Mouse (Mus musculus): ENCODE data around the gene Fxn. TPM values are rescaled to one million over a fixed set of nuclear protein-coding genes. Genes with fewer than 3 reads are reported as not detected.

The Fxn gene
- polyA plus RNA-seq (2015; fragmentation: Nextera tagmentation; extraction: Ambion mirVana), result 42.6 and 45.9 TPM in 2 replicates

DNA sequence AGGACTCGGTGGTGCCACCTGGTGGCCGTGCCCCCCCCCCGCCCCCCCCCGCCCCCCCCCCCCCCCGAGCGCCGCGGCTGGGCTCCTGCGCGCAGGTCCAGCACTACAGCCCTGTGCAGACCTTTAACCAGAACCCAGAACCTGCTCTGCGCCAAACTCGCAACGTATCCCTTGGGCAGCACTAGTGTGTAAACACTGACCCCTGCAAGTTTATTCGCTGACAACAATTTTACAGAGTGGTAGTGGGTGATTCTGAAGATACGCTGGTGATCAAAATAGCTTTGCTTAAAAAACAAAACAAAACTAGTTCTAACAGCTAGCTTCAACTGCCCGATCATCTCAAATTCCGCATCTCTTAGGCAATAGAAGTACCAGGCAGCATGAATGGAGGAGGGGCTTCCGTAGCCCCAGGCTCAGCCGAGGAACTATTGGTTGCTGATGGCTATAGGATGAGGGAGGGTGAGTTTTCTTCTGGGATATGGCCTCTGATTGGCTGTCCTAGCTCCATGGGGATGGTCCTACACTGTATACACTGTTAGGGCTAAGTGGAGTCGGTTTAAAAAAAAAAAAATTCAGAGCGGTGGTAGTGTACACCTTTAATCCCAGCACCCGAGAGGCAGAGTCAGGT, at the start of gene Fxn:
Gene Fxn (minus strand): TSS at position 5 of the 628 bp plus-strand sequence.
- Histone ChIP-seq H3K4me3 (replicated peaks) (peak within 1 kb of the TSS; percentile 74), H3K4me1 (replicated peaks) (peaks cover 50% of the 10 kb centered on the region), H3K27ac (replicated peaks) (peak within 1 kb of the TSS; percentile 95), H3K36me3 (replicated peaks) (peaks cover 16% of the 10 kb centered on the region), H3K9ac (peak within 1 kb of the TSS; percentile 73), H3K4me2 (peak within 1 kb of the TSS; percentile 89), H3K9me3 (replicated peaks) (no peaks in the 10 kb centered on the region), H3K27me3 (no peaks in the 10 kb centered on the region)
- peak; percentile 90 for ATAC-seq (ENCODE audit: insufficient read depth)
- WGBS (ENCODE audit: insufficient replicate concordance), result under 1% methylated on average over 15 of the region's 22 CpGs

DNA sequence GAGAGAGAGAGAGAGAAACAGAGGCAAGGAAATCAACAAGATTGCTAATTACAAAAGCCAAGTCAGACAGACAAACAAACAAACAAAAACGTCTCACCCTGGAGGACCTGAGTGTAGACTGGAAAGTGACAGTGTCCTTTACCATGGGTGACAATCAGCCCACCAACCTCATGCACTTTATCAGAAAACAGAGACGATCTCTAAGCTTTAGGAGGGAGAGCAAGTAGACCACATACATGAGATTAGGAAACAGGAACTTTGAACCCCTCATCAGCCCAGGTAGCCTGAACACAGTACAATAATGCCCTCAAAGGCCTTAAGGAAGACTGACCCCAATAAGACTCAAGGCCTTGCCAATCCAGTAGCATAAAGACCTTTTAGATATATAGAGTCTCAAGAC, 47.5 kb upstream of the Fxn start:
- H3K36me3 ChIP-seq (replicated peaks), result no peaks in the 10 kb centered on the region
- H3K4me2 ChIP-seq, result no peak overlapping the region
- no peaks in the 10 kb centered on the region for H3K9me3 ChIP-seq (replicated peaks)
- H3K4me3 ChIP-seq (replicated peaks), result no peak overlapping the region
- 14% methylated on average over 2 of the region's 2 CpGs for WGBS (ENCODE audit: insufficient replicate concordance)
- H3K27ac ChIP-seq (replicated peaks), result no peak overlapping the region
- no peaks in the 10 kb centered on the region for H3K4me1 ChIP-seq (replicated peaks)
- no peaks in the 10 kb centered on the region for H3K27me3 ChIP-seq
- H3K9ac ChIP-seq, result no peak overlapping the region
- ATAC-seq (ENCODE audit: insufficient read depth), result no peak

DNA sequence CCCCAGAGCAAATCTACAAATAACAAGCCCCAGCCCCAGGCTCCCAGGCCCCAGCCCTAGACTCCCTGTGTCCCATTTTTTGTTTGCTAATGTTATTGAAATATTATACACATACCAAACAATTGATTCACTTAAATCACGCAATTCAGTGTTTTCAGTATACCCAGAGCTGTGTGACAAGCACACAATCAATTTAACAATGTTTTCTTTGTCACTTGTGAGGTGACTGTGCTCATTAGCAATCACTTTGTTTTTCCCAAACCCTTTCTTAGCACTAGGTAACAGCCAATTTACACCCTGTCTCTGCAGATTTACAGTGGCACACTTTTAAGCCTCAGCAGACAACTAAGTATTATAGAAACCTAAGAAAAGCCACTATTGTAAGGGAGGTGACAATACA, 46.6 kb upstream of the Fxn start:
- Histone ChIP-seq H3K27ac (replicated peaks) (no peak overlapping the region), H3K4me2 (no peak overlapping the region), H3K36me3 (replicated peaks) (no peaks in the 10 kb centered on the region), H3K4me1 (replicated peaks) (no peaks in the 10 kb centered on the region), H3K4me3 (replicated peaks) (no peak overlapping the region), H3K9me3 (replicated peaks) (no peaks in the 10 kb centered on the region), H3K27me3 (no peaks in the 10 kb centered on the region), H3K9ac (no peak overlapping the region)
- no peak for ATAC-seq (ENCODE audit: insufficient read depth)
- WGBS (ENCODE audit: insufficient replicate concordance), result 66% methylated on average over 1 of the region's 1 CpGs

DNA sequence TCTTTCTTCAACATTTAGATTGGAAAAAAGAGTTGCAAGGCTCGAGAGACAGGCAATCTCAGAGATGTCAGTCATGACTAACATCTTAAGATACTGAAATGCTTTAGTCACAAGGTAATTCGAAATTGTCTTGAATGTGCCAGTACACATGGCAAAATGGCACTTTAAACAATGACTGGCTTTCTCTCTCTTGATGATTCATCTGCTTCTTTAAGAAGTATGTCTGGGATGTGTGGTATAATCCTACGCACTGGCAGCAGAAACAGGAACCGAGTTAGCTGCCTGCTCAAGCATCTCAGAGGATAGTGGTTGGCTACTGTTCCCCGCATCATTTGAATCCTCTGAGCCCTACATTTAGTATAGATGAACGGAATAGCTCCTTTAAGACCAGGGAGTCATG, 45.3 kb upstream of the Fxn start:
- whole genome bisulfite sequencing (ENCODE audit: insufficient replicate concordance), result 66% methylated on average over 6 of the region's 6 CpGs
- no peak overlapping the region for H3K9ac ChIP-seq
- H3K27ac ChIP-seq (replicated peaks), result no peak overlapping the region
- no peak overlapping the region for H3K4me2 ChIP-seq
- no peaks in the 10 kb centered on the region for H3K4me1 ChIP-seq (replicated peaks)
- H3K9me3 ChIP-seq (replicated peaks), result no peaks in the 10 kb centered on the region
- no peak for ATAC-seq (ENCODE audit: insufficient read depth)
- no peak overlapping the region for H3K4me3 ChIP-seq (replicated peaks)
- H3K36me3 ChIP-seq (replicated peaks), result no peaks in the 10 kb centered on the region
- H3K27me3 ChIP-seq, result no peaks in the 10 kb centered on the region

DNA sequence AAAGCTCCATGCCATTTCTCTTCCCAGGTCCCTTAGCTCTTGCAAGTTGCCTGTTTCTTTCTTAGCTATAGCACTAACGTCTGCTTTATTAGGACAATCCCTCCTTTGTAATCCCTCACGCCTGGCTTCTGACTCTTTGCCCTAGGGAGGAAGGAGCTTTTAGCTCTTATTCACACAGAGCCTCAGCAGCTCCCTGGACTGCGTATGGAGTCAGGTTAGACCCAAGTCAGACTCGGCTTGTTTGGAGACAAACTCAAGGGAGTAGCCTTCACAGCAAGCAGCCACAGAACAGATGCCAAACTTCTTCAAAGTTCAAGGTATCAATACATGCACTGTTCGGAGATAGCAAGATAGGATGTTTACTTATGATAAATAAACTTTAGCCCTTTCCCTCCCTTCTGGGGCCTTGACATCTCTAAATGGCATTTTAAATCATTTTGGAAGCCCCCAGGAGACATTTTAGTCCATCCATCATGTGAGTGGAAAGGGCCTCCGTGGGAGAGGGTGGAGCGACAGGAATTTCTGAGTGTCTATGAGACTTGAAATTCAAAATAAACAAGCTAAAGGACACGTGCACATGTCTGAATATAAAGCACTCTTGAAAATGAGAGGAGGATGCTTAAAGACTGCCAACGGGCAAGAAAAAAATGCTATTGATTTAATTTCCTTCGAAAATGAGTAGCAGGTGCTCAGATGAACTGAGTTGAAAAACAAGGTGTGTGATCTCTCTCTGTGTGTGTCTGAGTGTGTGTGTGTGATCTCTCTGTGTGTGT, 43.6 kb upstream of the Fxn start:
- no peak for ATAC-seq (ENCODE audit: insufficient read depth)
- H3K9me3 ChIP-seq (replicated peaks), result no peaks in the 10 kb centered on the region
- 61% methylated on average over 10 of the region's 10 CpGs for WGBS (ENCODE audit: insufficient replicate concordance)

DNA sequence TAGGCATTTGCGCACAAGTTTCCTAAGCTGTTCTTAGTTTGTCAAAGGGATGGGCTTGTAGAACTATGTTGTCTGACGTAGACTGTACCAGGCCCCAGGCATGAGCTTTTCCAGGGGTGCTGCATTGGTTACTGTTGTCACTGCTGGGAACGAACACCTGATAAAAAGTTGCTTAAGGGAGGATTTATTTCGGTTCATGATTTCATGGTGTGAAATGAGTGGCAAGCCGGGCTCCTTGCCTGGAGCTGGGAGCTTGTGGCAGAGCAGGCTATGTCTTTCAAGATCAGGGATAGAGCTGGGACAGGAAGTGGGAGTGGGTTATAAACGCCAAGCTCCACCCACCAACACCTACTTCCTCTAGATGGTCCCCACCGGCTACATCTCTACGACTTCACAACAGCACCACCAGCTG, 41.5 kb upstream of the Fxn start:
- no peak overlapping the region for H3K27ac ChIP-seq (replicated peaks)
- H3K36me3 ChIP-seq (replicated peaks), result no peaks in the 10 kb centered on the region
- no peak overlapping the region for H3K4me2 ChIP-seq
- no peak overlapping the region for H3K9ac ChIP-seq
- H3K9me3 ChIP-seq (replicated peaks), result no peaks in the 10 kb centered on the region
- no peaks in the 10 kb centered on the region for H3K27me3 ChIP-seq
- ATAC-seq (ENCODE audit: insufficient read depth), result no peak
- H3K4me3 ChIP-seq (replicated peaks), result no peak overlapping the region
- WGBS (ENCODE audit: insufficient replicate concordance), result 83% methylated on average over 8 of the region's 8 CpGs
- H3K4me1 ChIP-seq (replicated peaks), result no peaks in the 10 kb centered on the region

More for the DNA sequence above, 43.6 kb upstream of the Fxn start:
- H3K36me3 ChIP-seq (replicated peaks), result no peaks in the 10 kb centered on the region
- no peaks in the 10 kb centered on the region for H3K27me3 ChIP-seq
- H3K27ac ChIP-seq (replicated peaks), result no peak overlapping the region
- no peaks in the 10 kb centered on the region for H3K4me1 ChIP-seq (replicated peaks)
- no peak overlapping the region for H3K4me2 ChIP-seq
- H3K4me3 ChIP-seq (replicated peaks), result no peak overlapping the region
- H3K9ac ChIP-seq, result no peak overlapping the region

DNA sequence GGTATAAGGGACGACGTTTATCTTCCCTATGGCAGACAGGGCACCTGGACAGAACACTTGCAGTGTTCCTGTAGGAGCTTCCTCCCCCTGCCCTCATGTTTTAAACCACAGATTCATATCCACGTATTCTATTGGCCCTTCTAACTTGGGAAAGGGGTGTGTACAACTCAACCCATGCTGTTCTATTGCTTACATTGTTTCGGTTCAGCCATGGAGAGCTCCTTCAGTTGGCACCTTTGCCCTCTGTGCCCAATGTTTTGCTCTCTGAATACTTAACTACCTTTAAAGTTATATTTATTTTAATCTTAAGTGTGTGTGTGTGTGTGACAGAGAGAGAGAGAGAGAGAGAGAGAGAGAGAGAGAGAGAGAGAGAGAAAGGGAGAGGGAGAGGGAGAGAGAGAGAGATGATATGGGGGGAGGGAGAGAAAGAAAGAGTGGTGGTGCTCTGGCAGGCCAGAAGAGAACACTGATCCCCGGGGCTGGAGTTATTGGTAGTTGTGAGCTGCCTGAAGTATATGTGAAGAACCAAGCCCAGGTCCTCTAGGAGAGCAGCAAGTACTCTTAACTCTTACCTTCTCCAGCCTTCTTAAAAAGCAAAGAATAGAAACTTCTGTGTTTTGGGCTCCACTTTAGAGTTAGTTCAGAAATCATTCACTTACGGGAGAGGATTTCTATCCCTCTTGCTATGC, 41.0 kb upstream of the Fxn start:
- H3K9ac ChIP-seq, result no peak overlapping the region
- ATAC-seq (ENCODE audit: insufficient read depth), result no peak
- H3K9me3 ChIP-seq (replicated peaks), result no peaks in the 10 kb centered on the region
- WGBS (ENCODE audit: insufficient replicate concordance), result 81% methylated on average over 6 of the region's 6 CpGs
- H3K36me3 ChIP-seq (replicated peaks), result no peaks in the 10 kb centered on the region
- no peak overlapping the region for H3K27ac ChIP-seq (replicated peaks)
- no peak overlapping the region for H3K4me3 ChIP-seq (replicated peaks)
- no peak overlapping the region for H3K4me2 ChIP-seq
- no peaks in the 10 kb centered on the region for H3K27me3 ChIP-seq
- H3K4me1 ChIP-seq (replicated peaks), result no peaks in the 10 kb centered on the region

DNA sequence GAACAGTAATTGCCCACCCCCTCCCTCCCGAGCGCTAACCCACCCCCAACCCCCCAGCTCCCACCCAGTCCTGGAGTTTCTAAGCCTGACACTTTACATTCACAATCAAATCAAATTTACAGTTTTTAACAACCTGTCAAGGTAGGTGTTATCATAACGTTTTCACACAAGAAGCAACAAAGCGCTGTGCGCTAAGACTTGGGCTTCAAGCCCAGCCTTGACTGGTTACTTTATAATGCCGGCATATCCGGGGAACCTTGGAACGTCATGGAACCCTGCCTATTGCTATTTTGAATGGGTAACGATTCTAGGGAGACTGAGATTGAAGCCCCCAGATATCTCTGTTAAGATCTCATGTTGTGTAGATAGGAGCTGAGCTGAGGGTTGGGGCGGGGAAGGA, 37.8 kb upstream of the Fxn start:
- Histone ChIP-seq H3K9ac (no peak overlapping the region), H3K27ac (replicated peaks) (no peak overlapping the region), H3K4me3 (replicated peaks) (no peak overlapping the region), H3K36me3 (replicated peaks) (no peaks in the 10 kb centered on the region), H3K9me3 (replicated peaks) (no peaks in the 10 kb centered on the region), H3K4me2 (no peak overlapping the region), H3K4me1 (replicated peaks) (no peaks in the 10 kb centered on the region), H3K27me3 (no peaks in the 10 kb centered on the region)
- ATAC-seq (ENCODE audit: insufficient read depth), result no peak
- 79% methylated on average over 10 of the region's 10 CpGs for WGBS (ENCODE audit: insufficient replicate concordance)

DNA sequence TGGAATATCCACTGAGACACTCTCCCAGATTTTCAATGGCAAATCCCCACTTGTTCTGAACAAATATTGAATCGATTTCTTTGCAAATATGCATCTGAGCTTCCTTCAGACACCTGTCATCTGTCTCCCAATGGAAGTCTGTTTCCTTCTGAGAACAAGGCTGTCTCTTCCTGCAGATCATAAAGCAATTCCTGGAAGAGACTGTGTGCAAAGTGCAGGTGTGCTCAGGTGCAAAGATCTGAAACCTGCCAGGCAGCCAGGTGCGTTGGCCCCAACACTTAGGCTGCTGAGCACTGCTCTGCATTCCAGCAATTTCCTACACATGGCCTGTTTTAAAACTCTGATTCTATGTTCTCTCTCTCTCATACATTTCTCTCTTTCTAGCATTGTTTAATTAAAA, 37.3 kb upstream of the Fxn start:
- no peaks in the 10 kb centered on the region for H3K36me3 ChIP-seq (replicated peaks)
- H3K9ac ChIP-seq, result no peak overlapping the region
- no peaks in the 10 kb centered on the region for H3K4me1 ChIP-seq (replicated peaks)
- no peak for ATAC-seq (ENCODE audit: insufficient read depth)
- no peak overlapping the region for H3K4me2 ChIP-seq
- H3K27me3 ChIP-seq, result no peaks in the 10 kb centered on the region
- H3K4me3 ChIP-seq (replicated peaks), result no peak overlapping the region
- H3K27ac ChIP-seq (replicated peaks), result no peak overlapping the region
- no peaks in the 10 kb centered on the region for H3K9me3 ChIP-seq (replicated peaks)
- 88% methylated on average over 2 of the region's 2 CpGs for WGBS (ENCODE audit: insufficient replicate concordance)

DNA sequence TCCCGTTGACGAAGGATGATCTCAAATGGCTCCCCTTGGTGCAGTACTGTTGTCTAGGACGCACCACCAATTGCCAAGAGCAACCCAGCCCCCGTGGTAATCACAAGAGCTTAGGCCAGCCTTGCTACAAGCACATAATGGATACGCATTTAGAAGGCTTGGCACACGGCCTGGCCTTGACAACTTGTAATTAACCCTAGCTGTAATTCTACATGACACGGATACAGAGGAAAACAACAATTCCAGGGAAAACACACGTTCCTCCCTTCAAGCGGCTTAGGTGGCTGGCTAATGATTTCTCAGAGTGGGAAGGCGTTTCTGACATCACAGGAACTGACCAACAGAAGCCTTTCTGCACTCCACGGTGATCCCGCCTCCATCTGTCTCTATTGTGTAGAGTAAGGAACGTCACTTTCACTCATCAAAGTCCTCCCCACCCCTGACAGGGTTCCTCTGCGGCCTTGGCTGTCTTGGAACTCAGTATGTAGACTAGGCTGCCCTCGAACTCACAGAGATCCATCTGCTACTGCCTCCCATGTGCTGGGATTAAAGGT, 36.7 kb upstream of the Fxn start:
- Histone ChIP-seq H3K36me3 (replicated peaks) (no peaks in the 10 kb centered on the region), H3K4me1 (replicated peaks) (no peaks in the 10 kb centered on the region), H3K4me3 (replicated peaks) (no peak overlapping the region), H3K9ac (no peak overlapping the region), H3K27me3 (no peaks in the 10 kb centered on the region), H3K4me2 (no peak overlapping the region), H3K9me3 (replicated peaks) (no peaks in the 10 kb centered on the region), H3K27ac (replicated peaks) (no peak overlapping the region)
- ATAC-seq (ENCODE audit: insufficient read depth), result no peak
- 74% methylated on average over 15 of the region's 15 CpGs for WGBS (ENCODE audit: insufficient replicate concordance)

DNA sequence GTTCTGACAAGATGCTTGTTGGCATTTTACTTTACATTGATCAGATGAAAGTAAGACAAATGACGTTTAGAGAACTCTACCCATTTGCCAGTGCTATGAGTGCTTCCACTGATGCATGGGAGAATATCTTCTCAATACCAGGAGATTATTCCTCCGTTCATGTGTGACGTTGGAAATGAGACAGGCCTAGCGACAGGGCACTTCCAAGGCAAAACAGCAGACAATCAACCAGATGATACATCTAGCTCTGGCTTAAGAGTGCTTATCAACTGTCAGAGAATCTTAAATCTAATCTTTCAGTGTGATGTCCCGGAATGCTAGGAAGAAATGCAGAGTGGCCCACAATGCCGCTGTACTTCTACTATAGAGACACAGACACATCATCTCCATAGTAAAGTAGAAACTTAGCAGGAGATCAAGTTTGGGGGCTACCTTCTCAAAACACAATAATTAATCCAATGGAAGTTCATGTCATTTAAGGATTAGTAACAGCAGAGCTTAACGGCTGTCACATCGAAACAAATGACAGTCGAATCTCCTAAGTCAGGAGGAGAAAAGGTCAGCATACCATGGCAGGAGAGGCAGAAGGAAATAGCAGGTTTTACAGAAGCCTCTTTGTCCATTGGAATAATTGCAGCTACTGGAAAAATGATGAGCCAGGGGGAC, 35.8 kb upstream of the Fxn start:
- no peak for ATAC-seq (ENCODE audit: insufficient read depth)
- no peaks in the 10 kb centered on the region for H3K36me3 ChIP-seq (replicated peaks)
- 84% methylated on average over 9 of the region's 9 CpGs for WGBS (ENCODE audit: insufficient replicate concordance)
- no peak overlapping the region for H3K4me3 ChIP-seq (replicated peaks)
- no peak overlapping the region for H3K27ac ChIP-seq (replicated peaks)
- no peaks in the 10 kb centered on the region for H3K9me3 ChIP-seq (replicated peaks)
- no peak overlapping the region for H3K9ac ChIP-seq
- no peak overlapping the region for H3K4me2 ChIP-seq
- H3K4me1 ChIP-seq (replicated peaks), result no peaks in the 10 kb centered on the region
- no peaks in the 10 kb centered on the region for H3K27me3 ChIP-seq
